In genomic region chr12:117053223-117053850, GRCm38 (mm10) we compare ENCODE assay signal across 9 mouse cellular contexts.
A peak's percentile ranks its signal among the peaks of the same experiment; 100 is the strongest.
DNase-seq lines count a peak whose midpoint lies in the region; ATAC-seq and TF ChIP-seq lines count a peak whose summit lies in the region.
"Had no signal": no experiment of that assay in that cellular context is flagged by ENCODE, and none has a peak within 500 bp of the region (broad histone marks: within the 10 kb centered on the region; RNA-seq: fewer than 3 reads in every experiment).

No protein-coding gene starts in this region.

- peak in 1 of 2 experiments; percentile 2 for DNase-seq in layer of hippocampus, adult 2 months (ENCODE audit: low spot score in 2 of 2)
- DNase-seq in layer of hippocampus, adult 9-11 months = no peak
- DNase-seq in midbrain, embryonic 11.5 days (ENCODE audit: low spot score, missing footprints) = peak; percentile 89
- no peak for DNase-seq in stomach, postnatal 0 days (ENCODE audit: low spot score)
- no peak for DNase-seq in cerebellum, adult 18-20 months
- DNase-seq: lung, postnatal 10 days had no signal

- H3K27ac ChIP-seq in layer of hippocampus, adult 2 months = peak overlapping the region; percentile 75
- peak overlapping the region; percentile 91 for H3K27ac ChIP-seq in hindbrain, embryonic 13.5 days
- peak overlapping the region; percentile 98 for H3K27ac ChIP-seq in midbrain, embryonic 11.5 days (ENCODE audit: low read depth, low read length)
- no peak overlapping the region for H3K27ac ChIP-seq in stomach, postnatal 0 days (replicated peaks)

- no peaks in the 10 kb centered on the region for H3K36me3 ChIP-seq in hindbrain, embryonic 13.5 days
- no peaks in the 10 kb centered on the region for H3K36me3 ChIP-seq in midbrain, embryonic 11.5 days (ENCODE audit: control insufficient read depth, insufficient read depth, low read length)
- H3K36me3 ChIP-seq in stomach, postnatal 0 days (ENCODE audit: control insufficient read depth, insufficient read depth, low read length) = no peaks in the 10 kb centered on the region

- peak overlapping the region; percentile 42 for H3K4me2 ChIP-seq in hindbrain, embryonic 13.5 days
- peak overlapping the region; percentile 38 for H3K4me2 ChIP-seq in midbrain, embryonic 11.5 days
- peak overlapping the region; percentile 34; the same call in 1 of the 2 replicates for H3K4me2 ChIP-seq in stomach, postnatal 0 days (replicated peaks; ENCODE audit: low read depth)

- 43% methylated on average over 9 of the region's 9 CpGs for WGBS in hindbrain, embryonic 13.5 days
- WGBS in midbrain, embryonic 11.5 days = 54% methylated on average over 9 of the region's 9 CpGs
- 66% methylated on average over 9 of the region's 9 CpGs for WGBS in stomach, postnatal 0 days

- H3K27me3 ChIP-seq in hindbrain, embryonic 13.5 days = peaks cover 8% of the 10 kb centered on the region; the same call in 1 of the 2 replicates
- H3K27me3 ChIP-seq in midbrain, embryonic 11.5 days (ENCODE audit: control insufficient read depth, insufficient read depth, low read length) = no peaks in the 10 kb centered on the region
- no peaks in the 10 kb centered on the region for H3K27me3 ChIP-seq in stomach, postnatal 0 days (ENCODE audit: control insufficient read depth, insufficient read depth, low read length)

- TF ChIP-seq EP300 in stomach, postnatal 0 days (optimal IDR thresholded peaks at IDR 0.05) = no peak

- peaks cover 43% of the 10 kb centered on the region for H3K4me1 ChIP-seq in hindbrain, embryonic 13.5 days (replicated peaks)
- H3K4me1 ChIP-seq in midbrain, embryonic 11.5 days (ENCODE audit: control insufficient read depth, insufficient read depth, low read length) = peaks cover 30% of the 10 kb centered on the region
- no peaks in the 10 kb centered on the region for H3K4me1 ChIP-seq in stomach, postnatal 0 days (replicated peaks; ENCODE audit: control insufficient read depth, insufficient read depth)

- peak overlapping the region; percentile 55 for H3K9ac ChIP-seq in hindbrain, embryonic 13.5 days
- peak overlapping the region; percentile 62 for H3K9ac ChIP-seq in midbrain, embryonic 11.5 days (ENCODE audit: low read length)
- no peak overlapping the region for H3K9ac ChIP-seq in stomach, postnatal 0 days (ENCODE audit: low read length)

- peak overlapping the region; percentile 46 for H3K4me3 ChIP-seq in layer of hippocampus, adult 2 months
- H3K4me3 ChIP-seq in hindbrain, embryonic 13.5 days = no peak overlapping the region
- H3K4me3 ChIP-seq in midbrain, embryonic 11.5 days (ENCODE audit: low read depth, low read length) = no peak overlapping the region
- H3K4me3 ChIP-seq in stomach, postnatal 0 days (ENCODE audit: low read depth, low read length) = no peak overlapping the region

- peak; percentile 18 for ATAC-seq in hindbrain, embryonic 13.5 days (ENCODE audit: low FRiP score)
- peak; percentile 25; the same call in 1 of the 2 replicates for ATAC-seq in midbrain, embryonic 11.5 days (ENCODE audit: low FRiP score)
- no peak for ATAC-seq in stomach, postnatal 0 days (ENCODE audit: low FRiP score, low TSS enrichment)
- ATAC-seq in megakaryocyte, adult 5-6 weeks (ENCODE audit: poor library complexity, severe bottlenecking) = no peak
- ATAC-seq in erythroid progenitor cell, adult 5-6 weeks (replicated peaks; ENCODE audit: low FRiP score, poor library complexity, severe bottlenecking) = no peak

- no peaks in the 10 kb centered on the region for H3K9me3 ChIP-seq in hindbrain, embryonic 13.5 days
- H3K9me3 ChIP-seq in midbrain, embryonic 11.5 days (ENCODE audit: control insufficient read depth, low read length) = no peaks in the 10 kb centered on the region
- no peaks in the 10 kb centered on the region for H3K9me3 ChIP-seq in stomach, postnatal 0 days (ENCODE audit: control insufficient read depth, low read length)

- TF ChIP-seq CTCF in layer of hippocampus, adult 2 months (conservative IDR thresholded peaks at IDR 0.05) = no peak
- TF ChIP-seq CTCF in stomach, postnatal 0 days (IDR thresholded peaks at IDR 0.05; ENCODE audit: low read depth) = no peak

Comparison
In these comparisons a context has a peak if more than half of its experiments do, and no peak if none do; other contexts are left out.
1. ATAC-seq: peak in hindbrain, embryonic 13.5 days (single experiment) and midbrain, embryonic 11.5 days (single experiment); none in stomach, postnatal 0 days (single experiment), megakaryocyte, adult 5-6 weeks (single experiment) and erythroid progenitor cell, adult 5-6 weeks (single experiment).
2. Peak in every context shown above with its lines, with median percentiles within 50 percentile points of each other: H3K4me2 ChIP-seq.